Mouse (Mus musculus) liver, postnatal 0 days (tissue): ENCODE data around the gene Slc43a2. TPM values are rescaled to one million over a fixed set of nuclear protein-coding genes. Genes with fewer than 3 reads are reported as not detected.
A peak's percentile ranks its signal among the peaks of the same experiment; 100 is the strongest.

Experiments
- ATAC-seq: fragments of 200-750 bp; cut with Nextera tagmentation; 2 replicates; pipeline ENCODE4 v1.8.0; 2017; ENCODE audit warnings: mild to moderate bottlenecking, moderate library complexity
- DNase-seq: peaks from one replicate; pipeline ENCODE4 v3.0.0-alpha.2; 2016
- H3K27ac ChIP-seq: fragments of 300-500 bp; sonication (generic); 2 replicates; pipeline ENCODE4 v1.5.1; 2014; ENCODE audit warnings: antibody characterized with exemption, moderate library complexity, mild to moderate bottlenecking, low read depth
- H3K27me3 ChIP-seq: fragments of 300-500 bp; sonication (generic); 2 replicates; pipeline ENCODE4 v1.6.1; 2014; ENCODE audit warnings: low read length, control low read depth, mixed read lengths; ENCODE audit not compliant: insufficient read depth
- H3K36me3 ChIP-seq: fragments of 300-500 bp; sonication (generic); replicated peaks from 2 replicates; pipeline ENCODE4 v1.6.1; 2014; ENCODE audit warnings: mild to moderate bottlenecking, control low read depth, low read length, moderate library complexity, mixed read lengths; ENCODE audit not compliant: insufficient read depth
- H3K4me1 ChIP-seq: fragments of 300-500 bp; sonication (generic); 2 replicates; pipeline ENCODE4 v1.6.1; 2014; ENCODE audit warnings: antibody characterized with exemption, mild to moderate bottlenecking, control low read depth; ENCODE audit not compliant: insufficient read depth
- H3K4me2 ChIP-seq: fragments of 300-500 bp; sonication (generic); 2 replicates; pipeline ENCODE4 v1.6.1; 2014; ENCODE audit warnings: low read depth, mild to moderate bottlenecking, low read length, moderate library complexity, mixed read lengths
- H3K4me3 ChIP-seq: fragments of 300-500 bp; sonication (generic); 2 replicates; pipeline ENCODE4 v1.5.1; 2014; ENCODE audit warnings: low read depth, low read length
- H3K9ac ChIP-seq: fragments of 300-500 bp; sonication (generic); replicated peaks from 2 replicates; pipeline ENCODE4 v1.6.1; 2014; ENCODE audit warnings: mild to moderate bottlenecking, moderate library complexity
- H3K9me3 ChIP-seq: fragments of 300-500 bp; sonication (generic); 2 replicates; pipeline ENCODE4 v1.6.1; 2016; ENCODE audit warnings: mild to moderate bottlenecking, control low read depth, low read length, mixed read lengths
- CTCF ChIP-seq: sonication (generic); IDR thresholded peaks from 2 replicates; pipeline ENCODE4 v1.5.1; 2016; ENCODE audit warnings: antibody characterized with exemption, low read depth
- EP300 ChIP-seq: IDR thresholded peaks from 2 replicates; pipeline ENCODE4 v1.6.1; 2016; ENCODE audit warnings: antibody characterized with exemption, low read depth, mild to moderate bottlenecking
- WGBS: fragments of 180-500 bp; shearing (Covaris S2); extraction: QIAGEN DNeasy Blood & Tissue Kit; methylation state at CpG from one replicate; pipeline ENCODE4 v1.1.7; 2014; ENCODE audit not compliant: insufficient replicate concordance; 5-methylcytosine and 5-hydroxymethylcytosine counted together
- polyA plus RNA-seq: library from polyadenylated mRNA; unstranded; fragments of >200 nt; fragmentation: Nextera tagmentation; extraction: Ambion mirVana; gene quantifications from 2 replicates; pipeline ENCODE4 v1.2.1, GENCODE M21; 2015

Slc43a2 gene
- polyA plus RNA-seq, 1 experiment from 2014 or later = 7.2 TPM

DNA sequence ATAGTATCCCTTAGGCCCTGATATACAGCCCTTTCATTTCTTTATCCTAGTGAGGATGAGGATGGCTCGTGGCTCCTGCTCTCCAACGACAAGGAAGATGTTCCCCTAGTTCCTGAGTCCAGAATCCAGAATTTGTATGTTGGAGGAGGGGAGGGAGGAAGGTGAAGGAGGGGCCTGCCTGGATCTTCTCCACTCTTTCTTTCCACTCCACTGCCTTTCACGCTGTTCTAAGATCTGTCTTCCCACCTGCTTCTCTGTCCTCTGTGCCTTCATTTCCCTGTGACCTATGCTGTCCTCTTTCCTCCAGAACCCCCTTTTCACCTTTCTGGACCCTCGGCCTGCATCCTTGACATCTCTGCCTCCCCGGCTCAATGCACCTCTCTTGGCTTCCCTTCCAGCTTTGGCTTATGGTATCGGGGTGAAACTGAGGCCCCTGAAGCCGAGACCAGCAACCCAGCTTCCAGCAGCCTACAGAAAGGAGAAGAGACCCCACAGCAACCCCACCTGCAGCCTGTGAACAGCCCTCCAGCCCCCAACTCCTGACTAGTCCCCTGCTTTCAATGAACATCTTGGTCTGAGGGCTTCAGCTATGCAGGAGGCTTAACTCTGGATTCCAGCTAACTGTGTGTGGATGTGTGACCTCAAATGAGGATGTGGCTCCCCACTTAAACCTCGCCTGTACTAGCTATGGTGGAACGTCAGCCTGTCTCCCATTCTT is 19.0 kb upstream of the Slc43a2 start:
- Histone ChIP-seq H3K36me3 (peaks cover 31% of the 10 kb centered on the region), H3K27ac (no peak overlapping the region), H3K4me1 (peaks cover 24% of the 10 kb centered on the region), H3K9me3 (no peaks in the 10 kb centered on the region), H3K4me3 (no peak overlapping the region), H3K27me3 (no peaks in the 10 kb centered on the region), H3K4me2 (no peak overlapping the region), H3K9ac (no peak overlapping the region)
- ATAC-seq (no peak), DNase-seq (no peak)
- TF ChIP-seq CTCF (no peak), EP300 (no peak)
- 72% methylated on average over 9 of the region's 9 CpGs for WGBS

DNA sequence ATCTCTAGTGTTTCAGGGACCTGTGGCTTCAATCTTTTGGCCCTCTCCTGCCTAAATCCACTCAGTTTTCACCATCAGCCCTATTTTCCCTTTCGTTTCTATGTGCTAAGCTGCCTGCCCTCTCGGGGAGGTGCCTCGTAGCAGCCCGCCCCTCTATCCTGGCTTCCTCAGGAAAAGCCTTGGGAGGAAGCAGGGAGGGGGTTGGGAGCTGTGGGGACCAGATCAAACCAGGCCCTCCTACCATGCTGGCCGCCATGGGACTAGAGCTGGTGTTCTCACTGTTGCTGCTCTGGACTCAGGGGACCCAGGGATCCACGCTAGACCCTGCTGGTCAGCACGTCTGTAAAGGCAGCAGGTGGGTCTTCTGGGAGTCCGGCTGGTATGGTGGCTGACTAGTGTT is 18.2 kb upstream of the Slc43a2 start, which contains the start of gene Scarf1:
TSS of gene Scarf1 (plus strand) at position 205 of the 400 bp plus-strand sequence.
- Histone ChIP-seq H3K9me3 (no peaks in the 10 kb centered on the region), H3K36me3 (peaks cover 22% of the 10 kb centered on the region), H3K9ac (no peak within 1 kb of the TSS), H3K4me2 (peak within 1 kb of the TSS; percentile 44), H3K4me3 (peak within 1 kb of the TSS; percentile 15; the same call in 1 of the 2 replicates), H3K27me3 (no peaks in the 10 kb centered on the region), H3K27ac (0 out of 2 replicates have a peak within 1 kb of the TSS, but pooled peaks have one; percentile 0), H3K4me1 (peaks cover 24% of the 10 kb centered on the region)
- ATAC-seq (no peak), DNase-seq (peak; percentile 36)
- TF ChIP-seq EP300 (no peak), CTCF (no peak)
- WGBS = 44% methylated on average over 8 of the region's 8 CpGs

DNA sequence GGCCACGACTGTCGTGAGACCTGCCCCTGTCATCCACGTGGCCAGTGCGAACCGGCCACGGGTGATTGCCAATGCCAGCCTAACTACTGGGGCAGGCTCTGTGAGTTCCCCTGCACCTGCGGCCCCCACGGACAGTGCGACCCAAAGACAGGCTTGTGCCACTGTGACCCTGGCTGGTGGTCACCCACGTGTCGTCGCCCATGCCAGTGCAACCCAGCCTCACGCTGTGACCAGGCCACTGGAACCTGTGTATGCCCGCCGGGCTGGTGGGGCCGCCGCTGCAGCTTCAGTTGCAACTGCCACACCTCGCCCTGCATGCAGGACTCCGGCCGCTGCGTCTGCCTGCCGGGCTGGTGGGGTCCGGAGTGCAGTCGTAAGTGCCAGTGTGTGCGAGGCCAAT is 16.3 kb upstream of the Slc43a2 start:
- DNase-seq (no peak), ATAC-seq (no peak)
- Histone ChIP-seq H3K4me3 (no peak overlapping the region), H3K27me3 (no peaks in the 10 kb centered on the region), H3K4me1 (peaks cover 10% of the 10 kb centered on the region), H3K36me3 (peaks cover 11% of the 10 kb centered on the region; the same call in 1 of the 2 replicates), H3K27ac (no peak overlapping the region), H3K4me2 (no peak overlapping the region), H3K9me3 (no peaks in the 10 kb centered on the region), H3K9ac (no peak overlapping the region)
- no peak for TF ChIP-seq CTCF
- no peak for TF ChIP-seq EP300
- 90% methylated on average over 24 of the region's 25 CpGs for WGBS

DNA sequence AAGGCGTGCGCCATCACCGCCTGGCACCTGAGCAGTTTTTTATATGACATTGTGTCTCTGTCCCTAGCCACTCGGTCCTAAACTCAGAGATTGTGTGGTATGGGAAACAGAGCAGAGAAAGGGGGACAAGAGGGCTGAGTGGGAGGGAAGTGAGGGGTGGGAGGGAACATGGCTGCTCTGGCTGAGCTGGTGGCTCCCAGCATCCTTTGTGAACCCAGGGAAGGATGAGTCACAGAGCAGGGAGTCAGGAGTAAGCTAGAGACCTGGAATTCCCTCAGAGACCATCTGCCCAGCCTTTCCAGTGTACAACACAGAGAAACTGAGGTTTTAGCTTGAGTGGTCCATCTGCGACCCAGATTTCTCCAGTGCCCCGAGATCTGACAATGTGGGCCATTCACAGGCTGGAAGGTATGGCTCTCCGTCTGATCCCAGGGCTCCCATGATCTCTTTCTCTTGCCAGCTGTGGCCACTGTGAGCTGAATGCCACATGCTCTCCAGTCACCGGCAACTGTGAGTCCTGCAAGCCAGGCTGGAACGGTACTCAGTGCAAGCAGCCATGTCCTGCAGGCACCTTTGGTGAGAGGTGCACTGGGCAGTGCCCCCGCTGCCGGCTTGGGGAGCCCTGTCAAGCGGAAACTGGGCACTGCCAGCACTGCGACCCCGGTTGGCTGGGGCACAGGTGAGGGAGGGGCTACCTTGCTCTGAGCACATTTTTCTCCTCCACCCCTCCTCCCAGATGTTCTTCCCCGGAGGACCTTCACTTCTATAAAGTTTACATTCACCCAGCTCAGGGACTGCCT is 11.5 kb upstream of the Slc43a2 start:
- 82% methylated on average over 15 of the region's 15 CpGs for WGBS
- Histone ChIP-seq H3K4me1 (no peaks in the 10 kb centered on the region), H3K27ac (no peak overlapping the region), H3K4me3 (no peak overlapping the region), H3K36me3 (peaks cover 8% of the 10 kb centered on the region; the same call in 1 of the 2 replicates), H3K9ac (no peak overlapping the region), H3K27me3 (no peaks in the 10 kb centered on the region), H3K4me2 (no peak overlapping the region), H3K9me3 (no peaks in the 10 kb centered on the region)
- TF ChIP-seq CTCF = no peak
- no peak for TF ChIP-seq EP300
- DNase-seq (no peak), ATAC-seq (no peak)

DNA sequence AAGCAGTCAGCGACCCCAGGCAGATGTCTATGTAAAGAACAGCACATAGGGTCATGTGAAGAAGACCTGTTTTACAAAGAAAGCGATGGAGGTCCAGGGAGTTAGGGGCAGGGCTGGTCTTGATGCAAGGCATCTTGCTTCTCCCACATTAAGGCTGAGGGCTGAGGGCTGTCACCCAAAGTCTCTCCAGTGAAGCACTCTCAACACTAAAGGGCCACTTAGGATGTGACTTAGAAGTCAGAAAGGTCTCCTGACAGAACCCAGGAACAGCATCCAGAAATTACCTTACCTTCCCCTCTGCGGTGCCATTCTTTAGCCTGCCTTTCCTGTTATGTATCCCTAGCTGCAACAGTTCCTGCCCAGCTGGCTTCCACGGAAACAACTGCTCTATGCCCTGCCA is 9.9 kb upstream of the Slc43a2 start:
- H3K4me2 ChIP-seq = no peak overlapping the region
- no peak overlapping the region for H3K27ac ChIP-seq
- H3K9me3 ChIP-seq = no peaks in the 10 kb centered on the region
- peaks cover 5% of the 10 kb centered on the region; the same call in 1 of the 2 replicates for H3K36me3 ChIP-seq
- no peak for ATAC-seq
- no peak overlapping the region for H3K4me3 ChIP-seq
- H3K9ac ChIP-seq = no peak overlapping the region
- H3K4me1 ChIP-seq = no peaks in the 10 kb centered on the region
- no peak for TF ChIP-seq CTCF
- no peak for TF ChIP-seq EP300
- no peaks in the 10 kb centered on the region for H3K27me3 ChIP-seq
- 80% methylated on average over 4 of the region's 4 CpGs for WGBS
- DNase-seq = no peak

DNA sequence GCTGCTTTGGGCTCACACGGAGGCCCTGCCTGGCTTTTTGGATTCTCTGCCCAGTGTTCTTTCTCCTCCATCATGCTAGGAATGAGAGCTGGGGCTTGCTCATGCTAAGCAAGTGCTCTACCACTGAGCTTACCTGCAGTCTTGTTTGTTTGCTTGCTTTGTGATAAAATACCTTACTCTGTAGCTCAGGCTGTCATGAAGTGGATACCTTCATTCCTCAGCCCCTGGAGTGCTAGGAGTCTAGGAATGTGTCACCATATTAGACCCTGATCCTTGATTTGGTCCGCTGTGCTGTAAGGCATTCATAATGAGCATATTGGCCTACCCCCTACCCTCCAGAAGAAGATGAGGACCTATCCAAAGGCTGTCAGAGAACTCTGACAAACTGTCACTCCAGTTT is 8.7 kb upstream of the Slc43a2 start:
- TF ChIP-seq CTCF (no peak), EP300 (no peak)
- Histone ChIP-seq H3K27me3 (no peaks in the 10 kb centered on the region), H3K9ac (no peak overlapping the region), H3K4me2 (no peak overlapping the region), H3K4me1 (no peaks in the 10 kb centered on the region), H3K4me3 (no peak overlapping the region), H3K36me3 (peaks cover 3% of the 10 kb centered on the region; the same call in 1 of the 2 replicates), H3K9me3 (no peaks in the 10 kb centered on the region), H3K27ac (no peak overlapping the region)
- ATAC-seq (no peak), DNase-seq (no peak)
- WGBS = 81% methylated on average over 2 of the region's 2 CpGs
